Mouse (Mus musculus) bone marrow, adult 2 months (tissue): ENCODE results near the gene Tcta.

Experiments used
- CTCF ChIP-seq: fragments of 200-500 bp; IDR thresholded peaks from 2 replicates; pipeline ENCODE4 v1.5.1; 2011; ENCODE audit warnings: low read length, control low read depth; ENCODE audit not compliant: control insufficient read depth, insufficient read depth
- POLR2A ChIP-seq: fragments of 200-500 bp; IDR thresholded peaks from 2 replicates; pipeline ENCODE4 v1.6.1; 2011; ENCODE audit warnings: low read depth, mild to moderate bottlenecking, control low read depth, low read length, borderline replicate concordance; ENCODE audit not compliant: control insufficient read depth

DNA sequence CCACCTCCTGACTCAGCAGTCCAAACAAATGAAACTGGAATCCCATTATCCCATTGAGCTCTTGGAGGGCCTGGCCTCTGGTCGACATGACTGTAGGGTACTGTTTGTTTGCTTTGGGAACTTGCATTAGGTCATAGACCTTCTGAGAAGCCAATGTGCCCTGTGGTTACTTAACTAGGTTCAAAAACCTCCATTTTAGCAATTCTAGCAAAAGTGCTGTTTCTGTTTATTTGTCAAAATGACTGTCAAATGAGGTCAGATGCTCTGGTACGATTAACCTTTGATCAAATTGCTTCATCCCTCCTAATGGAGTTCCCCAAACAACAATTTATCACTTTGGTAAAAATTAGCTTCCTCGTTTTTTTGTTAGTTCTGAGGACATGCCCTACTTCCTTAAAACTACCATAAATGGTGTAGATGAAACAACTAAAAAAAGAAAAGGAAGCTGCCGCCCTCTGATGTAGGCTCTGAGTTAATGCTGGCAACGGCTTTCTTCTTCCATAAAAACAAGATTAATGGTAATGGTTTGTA lies 36.4 kb upstream of the Tcta start:
- no peak for TF ChIP-seq POLR2A
- TF ChIP-seq CTCF, result no peak
